Comparison of ENCODE assay signal across 12 mouse cellular contexts in genomic region chr7:107568971-107569370, GRCm38 (mm10). TPM values are rescaled to one million over a fixed set of nuclear protein-coding genes. Genes with fewer than 3 reads are reported as not detected.
A peak's percentile ranks its signal among the peaks of the same experiment; 100 is the strongest.
DNase-seq lines count a peak whose midpoint lies in the region; ATAC-seq and TF ChIP-seq lines count a peak whose summit lies in the region.
"Had no signal": no experiment of that assay in that cellular context is flagged by ENCODE, and none has a peak within 500 bp of the region (broad histone marks: within the 10 kb centered on the region; RNA-seq: fewer than 3 reads in every experiment).

No protein-coding gene starts in this region.

- H3K27me3 ChIP-seq in lung, embryonic 14.5 days (ENCODE audit: insufficient read depth, low read length) = no peaks in the 10 kb centered on the region
- H3K27me3 ChIP-seq in embryonic facial prominence, embryonic 15.5 days = no peaks in the 10 kb centered on the region
- no peaks in the 10 kb centered on the region for H3K27me3 ChIP-seq in liver, embryonic 13.5 days

- WGBS in lung, embryonic 14.5 days = 40% methylated on average over 4 of the region's 4 CpGs
- 40% methylated on average over 4 of the region's 4 CpGs for WGBS in embryonic facial prominence, embryonic 15.5 days
- 46% methylated on average over 4 of the region's 4 CpGs for WGBS in liver, embryonic 13.5 days (ENCODE audit: insufficient replicate concordance)

- peak overlapping the region; percentile 45 for H3K4me3 ChIP-seq in lung, embryonic 14.5 days (ENCODE audit: low read depth, low read length)
- H3K4me3 ChIP-seq in embryonic facial prominence, embryonic 15.5 days (replicated peaks) = peak overlapping the region; percentile 34
- no peak overlapping the region for H3K4me3 ChIP-seq in liver, embryonic 13.5 days (replicated peaks)

- H3K27ac ChIP-seq in lung, embryonic 14.5 days (ENCODE audit: low read depth) = no peak overlapping the region
- H3K27ac ChIP-seq in embryonic facial prominence, embryonic 15.5 days (replicated peaks) = no peak overlapping the region
- no peak overlapping the region for H3K27ac ChIP-seq in liver, embryonic 13.5 days

- DNase-seq in gastrocnemius, postnatal 14 days = peak; percentile 7
- DNase-seq in gastrocnemius, postnatal 36 days = no peak
- DNase-seq in lung, embryonic 14.5 days = no peak
- DNase-seq in lung, postnatal 25 days (ENCODE audit: low spot score) = no peak
- no peak for DNase-seq in liver, embryonic 13.5 days
- no peak for DNase-seq in ovary, postnatal 14 days (ENCODE audit: low spot score)

- H3K4me1 ChIP-seq in lung, embryonic 14.5 days (ENCODE audit: insufficient read depth) = peaks cover 6% of the 10 kb centered on the region
- H3K4me1 ChIP-seq in embryonic facial prominence, embryonic 15.5 days = peaks cover 9% of the 10 kb centered on the region
- H3K4me1 ChIP-seq in liver, embryonic 13.5 days (replicated peaks) = no peaks in the 10 kb centered on the region

- H3K36me3 ChIP-seq in lung, embryonic 14.5 days (ENCODE audit: insufficient read depth) = peaks cover 7% of the 10 kb centered on the region
- H3K36me3 ChIP-seq in embryonic facial prominence, embryonic 15.5 days = peaks cover 9% of the 10 kb centered on the region
- no peaks in the 10 kb centered on the region for H3K36me3 ChIP-seq in liver, embryonic 13.5 days

- TF ChIP-seq CTCF in lung, embryonic 14.5 days (IDR thresholded peaks at IDR 0.05; ENCODE audit: low read depth) = peak; percentile 7; the same call in 1 of the 2 replicates

- peak overlapping the region; percentile 63 for H3K4me2 ChIP-seq in lung, embryonic 14.5 days
- H3K4me2 ChIP-seq in embryonic facial prominence, embryonic 15.5 days (replicated peaks) = peak overlapping the region; percentile 50
- peak overlapping the region; percentile 15; the same call in 1 of the 2 replicates for H3K4me2 ChIP-seq in liver, embryonic 13.5 days

- ATAC-seq in lung, embryonic 14.5 days (ENCODE audit: insufficient read depth) = no peak
- ATAC-seq in embryonic facial prominence, embryonic 15.5 days (ENCODE audit: insufficient number of reproducible peaks, low FRiP score, low TSS enrichment, low read depth) = no peak
- ATAC-seq in liver, embryonic 13.5 days (ENCODE audit: low read depth) = no peak
- ATAC-seq in erythroid progenitor cell, adult 5-6 weeks (replicated peaks; ENCODE audit: low FRiP score, poor library complexity, severe bottlenecking) = no peak

- intact Hi-C loops in gastrocnemius, postnatal 14 days (cut with DNase I; ENCODE audit: low total_unique reads) = no loop called here
- intact Hi-C loops in gastrocnemius, postnatal 36 days (cut with DNase I) = no loop called here

- H3K9me3 ChIP-seq in lung, embryonic 14.5 days (ENCODE audit: low read depth, low read length) = no peaks in the 10 kb centered on the region
- H3K9me3 ChIP-seq in embryonic facial prominence, embryonic 15.5 days (replicated peaks) = no peaks in the 10 kb centered on the region
- H3K9me3 ChIP-seq in liver, embryonic 13.5 days (replicated peaks) = no peaks in the 10 kb centered on the region

- H3K9ac ChIP-seq in lung, embryonic 14.5 days = no peak overlapping the region
- H3K9ac ChIP-seq in embryonic facial prominence, embryonic 15.5 days = peak overlapping the region; percentile 21; the same call in 1 of the 2 replicates
- H3K9ac ChIP-seq in liver, embryonic 13.5 days = no peak overlapping the region

RNA-seq across cellular contexts. Expression of gene Olfml1, which starts 1.7 kb away (rescaled TPM):
- 1 to 10 TPM; 5.9 to 7.0 TPM for total RNA-seq in gastrocnemius, postnatal 14 days (2021)
- total RNA-seq in gastrocnemius, postnatal 36 days (2021) = 1 to 10 TPM; 1.8 to 2.3 TPM
- 14.5 and 15.6 TPM in 2 replicates for polyA plus RNA-seq in lung, embryonic 14.5 days (2014; fragmentation: Nextera tagmentation; extraction: Ambion mirVana)
- polyA plus RNA-seq in embryonic facial prominence, embryonic 15.5 days (2015; fragmentation: Nextera tagmentation; extraction: Ambion mirVana) = 29.0 and 31.4 TPM in 2 replicates
- 1.7 and 2.0 TPM in 2 replicates for polyA plus RNA-seq in liver, embryonic 13.5 days (2015; fragmentation: Nextera tagmentation; extraction: Ambion mirVana)
- not detected in 2 replicates for total RNA-seq in erythroid progenitor cell, adult 5-6 weeks (2015; ENCODE audit: low replicate concordance)
- total RNA-seq in erythroid progenitor cell, adult 5-6 weeks (2017; ENCODE audit: low replicate concordance) = 1.2 TPM in 1 of 2 replicates, not detected in the other
- polyA plus RNA-seq: C2C12 had no signal

RNA-seq across cellular contexts. Expression of gene Ppfibp2, which starts 26.0 kb away (rescaled TPM):
- 1 to 10 TPM; 8.4 to 9.9 TPM for total RNA-seq in gastrocnemius, postnatal 14 days (2021)
- total RNA-seq in gastrocnemius, postnatal 36 days (2021) = 10 to 100 TPM in 1 of 2 experiments, 1 to 10 TPM in 1; 9.4 to 12.0 TPM
- 5.4 and 5.7 TPM in 2 replicates for polyA plus RNA-seq in lung, embryonic 14.5 days (2014; fragmentation: Nextera tagmentation; extraction: Ambion mirVana)
- 16.6 and 18.6 TPM in 2 replicates for polyA plus RNA-seq in embryonic facial prominence, embryonic 15.5 days (2015; fragmentation: Nextera tagmentation; extraction: Ambion mirVana)
- polyA plus RNA-seq in liver, embryonic 13.5 days (2015; fragmentation: Nextera tagmentation; extraction: Ambion mirVana) = 3.0 and 3.5 TPM in 2 replicates
- 2.9 TPM in 1 of 2 replicates, not detected in the other for total RNA-seq in erythroid progenitor cell, adult 5-6 weeks (2015; ENCODE audit: low replicate concordance)
- total RNA-seq in erythroid progenitor cell, adult 5-6 weeks (2017; ENCODE audit: low replicate concordance) = 1.7 and 1.9 TPM in 2 replicates

RNA-seq across cellular contexts. Expression of gene 5330417H12Rik, which starts 56.0 kb away (rescaled TPM):
- not detected for total RNA-seq in gastrocnemius, postnatal 14 days (2021)
- total RNA-seq in gastrocnemius, postnatal 36 days (2021) = not detected
- not detected in 2 replicates for polyA plus RNA-seq in lung, embryonic 14.5 days (2014; fragmentation: Nextera tagmentation; extraction: Ambion mirVana)
- polyA plus RNA-seq in embryonic facial prominence, embryonic 15.5 days (2015; fragmentation: Nextera tagmentation; extraction: Ambion mirVana) = 0.23 TPM in 1 of 2 replicates, not detected in the other
- not detected in 2 replicates for polyA plus RNA-seq in liver, embryonic 13.5 days (2015; fragmentation: Nextera tagmentation; extraction: Ambion mirVana)
- not detected in 2 replicates for total RNA-seq in erythroid progenitor cell, adult 5-6 weeks (2015; ENCODE audit: low replicate concordance)
- total RNA-seq in erythroid progenitor cell, adult 5-6 weeks (2017; ENCODE audit: low replicate concordance) = not detected in 2 replicates
- total RNA-seq: gastrocnemius, postnatal 4 days; left cerebral cortex, postnatal 14 days had no signal
- polyA plus RNA-seq: C2C12; neural tube, embryonic 11.5 days had no signal
